ENCODE assay signal across 11 mouse cellular contexts in the genomic region with DNA sequence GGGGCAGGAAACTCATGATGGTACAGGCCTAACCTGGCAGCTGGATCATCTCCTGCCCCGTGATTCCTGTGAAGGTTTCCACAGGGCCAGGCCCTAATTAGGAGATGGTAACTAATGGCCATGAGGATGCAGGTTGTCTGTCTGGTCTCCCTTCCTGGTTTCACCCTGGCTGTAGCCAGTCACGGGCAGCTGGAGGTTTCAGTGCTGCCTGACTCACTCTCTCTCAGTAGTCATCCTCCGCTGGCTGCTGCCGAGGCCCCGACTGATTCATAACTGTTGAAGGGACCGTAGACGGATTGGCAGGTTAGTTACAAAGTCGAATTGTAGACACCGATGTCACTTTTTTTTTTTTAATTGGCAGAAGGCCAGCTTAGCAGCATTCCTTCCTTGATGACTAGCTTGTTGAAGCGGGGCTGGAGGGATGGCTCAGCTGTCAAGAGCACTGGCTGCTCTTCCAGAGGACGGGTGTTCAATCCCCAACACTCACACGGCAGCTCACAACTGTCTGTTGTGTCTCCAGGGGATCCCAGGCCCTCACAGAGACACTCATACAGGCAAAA. TPM values are rescaled to one million over a fixed set of nuclear protein-coding genes. Genes with fewer than 3 reads are reported as not detected.
DNase-seq lines count a peak whose midpoint lies in the region; ATAC-seq and TF ChIP-seq lines count a peak whose summit lies in the region.
"Had no signal": no experiment of that assay in that cellular context is flagged by ENCODE, and none has a peak within 500 bp of the region (broad histone marks: within the 10 kb centered on the region; RNA-seq: fewer than 3 reads in every experiment).

No protein-coding gene starts in this region.

- no peaks in the 10 kb centered on the region for H3K79me3 ChIP-seq in C2C12 (ENCODE audit: low read depth)

- H3K79me2 ChIP-seq in C2C12 (ENCODE audit: control insufficient read depth, insufficient read depth) = no peaks in the 10 kb centered on the region

- no peak for TF ChIP-seq CTCF in C2C12 (IDR thresholded peaks at IDR 0.05; ENCODE audit: control insufficient read depth, insufficient read depth, insufficient read length)
- TF ChIP-seq CTCF in heart, postnatal 0 days (IDR thresholded peaks at IDR 0.05; ENCODE audit: low read depth) = no peak

- H3K9me3 ChIP-seq in forebrain, embryonic 14.5 days (replicated peaks; ENCODE audit: control insufficient read depth, low read length) = no peaks in the 10 kb centered on the region
- H3K9me3 ChIP-seq in forebrain, embryonic 12.5 days = no peaks in the 10 kb centered on the region
- no peaks in the 10 kb centered on the region for H3K9me3 ChIP-seq in heart, postnatal 0 days (replicated peaks; ENCODE audit: control insufficient read depth, low read length)
- H3K9me3 ChIP-seq: neural tube, embryonic 13.5 days had no signal

- DNase-seq in forebrain, embryonic 14.5 days (ENCODE audit: low spot score) = peak; percentile 8
- peak; percentile 9 for DNase-seq in kidney, postnatal 14 days
- no peak for DNase-seq in kidney, adult 18-20 months
- no peak for DNase-seq in heart, postnatal 0 days (ENCODE audit: low spot score)
- DNase-seq in urinary bladder, adult 18-20 months (ENCODE audit: low spot score in 2 of 2) = no peak
- DNase-seq in thymus, postnatal 14 days = no peak

- H3K4me3 ChIP-seq in forebrain, embryonic 14.5 days (ENCODE audit: low read depth, low read length) = no peak overlapping the region
- no peak overlapping the region for H3K4me3 ChIP-seq in forebrain, embryonic 12.5 days (replicated peaks)
- no peak overlapping the region for H3K4me3 ChIP-seq in C2C12 (ENCODE audit: insufficient read depth, poor library complexity, severe bottlenecking)
- no peak overlapping the region for H3K4me3 ChIP-seq in heart, postnatal 0 days (ENCODE audit: low read depth, low read length)
- H3K4me3 ChIP-seq: heart, adult 2 months; neural tube, embryonic 13.5 days had no signal

- H3K4me1 ChIP-seq in forebrain, embryonic 14.5 days (ENCODE audit: control insufficient read depth, insufficient read depth, low read length) = no peaks in the 10 kb centered on the region
- no peaks in the 10 kb centered on the region for H3K4me1 ChIP-seq in forebrain, embryonic 12.5 days
- H3K4me1 ChIP-seq in heart, postnatal 0 days (ENCODE audit: control insufficient read depth, insufficient read depth) = peaks cover 7% of the 10 kb centered on the region

- TF ChIP-seq EP300 in heart, postnatal 0 days (IDR thresholded peaks at IDR 0.05; ENCODE audit: low read depth) = no peak

- H3K4me2 ChIP-seq in forebrain, embryonic 14.5 days (ENCODE audit: low read length) = no peak overlapping the region
- H3K4me2 ChIP-seq in forebrain, embryonic 12.5 days = no peak overlapping the region
- H3K4me2 ChIP-seq in heart, postnatal 0 days (ENCODE audit: low read depth, low read length) = no peak overlapping the region
- H3K4me2 ChIP-seq: neural tube, embryonic 13.5 days had no signal

- no peak overlapping the region for H3K9ac ChIP-seq in forebrain, embryonic 14.5 days (ENCODE audit: low read length)
- H3K9ac ChIP-seq in forebrain, embryonic 12.5 days = no peak overlapping the region
- H3K9ac ChIP-seq in heart, postnatal 0 days (replicated peaks; ENCODE audit: low read depth, low read length) = no peak overlapping the region
- H3K9ac ChIP-seq: forebrain, postnatal 0 days; neural tube, embryonic 13.5 days had no signal

- no peaks in the 10 kb centered on the region for H3K36me3 ChIP-seq in forebrain, embryonic 14.5 days (ENCODE audit: control insufficient read depth, insufficient read depth, low read length)
- H3K36me3 ChIP-seq in forebrain, embryonic 12.5 days (replicated peaks) = no peaks in the 10 kb centered on the region
- no peaks in the 10 kb centered on the region for H3K36me3 ChIP-seq in C2C12 (ENCODE audit: control insufficient read depth, insufficient read depth)
- H3K36me3 ChIP-seq in heart, postnatal 0 days (replicated peaks; ENCODE audit: control insufficient read depth, insufficient read depth, low read length) = 0 out of 2 replicates have a peak, but pooled peaks cover 8% of the 10 kb centered on the region

- H3ac ChIP-seq in C2C12 (ENCODE audit: control insufficient read depth, insufficient read length, low read depth) = peak overlapping the region; percentile 45

- H3K27me3 ChIP-seq in forebrain, embryonic 14.5 days (replicated peaks; ENCODE audit: control insufficient read depth, insufficient read depth, low read length) = no peaks in the 10 kb centered on the region
- H3K27me3 ChIP-seq in forebrain, embryonic 12.5 days = no peaks in the 10 kb centered on the region
- no peaks in the 10 kb centered on the region for H3K27me3 ChIP-seq in C2C12 (ENCODE audit: control insufficient read depth, insufficient read depth, insufficient read length)
- H3K27me3 ChIP-seq in heart, postnatal 0 days (ENCODE audit: control insufficient read depth, insufficient read depth, low read length) = no peaks in the 10 kb centered on the region
- H3K27me3 ChIP-seq: neural tube, embryonic 13.5 days had no signal

- WGBS in forebrain, embryonic 14.5 days = 80% methylated on average over 12 of the region's 12 CpGs
- 84% methylated on average over 12 of the region's 12 CpGs for WGBS in forebrain, embryonic 12.5 days
- WGBS in heart, postnatal 0 days = 38% methylated on average over 12 of the region's 12 CpGs

- H3K27ac ChIP-seq in forebrain, embryonic 14.5 days (ENCODE audit: low read depth, low read length) = no peak overlapping the region
- no peak overlapping the region for H3K27ac ChIP-seq in forebrain, embryonic 12.5 days
- peak overlapping the region; percentile 46 for H3K27ac ChIP-seq in heart, postnatal 0 days (ENCODE audit: low read depth)
- H3K27ac ChIP-seq: neural tube, embryonic 13.5 days had no signal

- no peak; the same call in 1 of the 2 replicates for ATAC-seq in forebrain, embryonic 14.5 days
- ATAC-seq in forebrain, embryonic 12.5 days (ENCODE audit: low FRiP score) = no peak
- ATAC-seq in heart, postnatal 0 days (ENCODE audit: insufficient read depth, low read depth) = 0 out of 2 replicates have a peak, but pooled peaks have one; percentile 1

TF ChIP-seq in C2C12, 6 proteins besides CTCF, POLR2A, EP300 and RAD21:
- TF ChIP-seq USF1 (IDR thresholded peaks at IDR 0.05; ENCODE audit: low read depth) = no peak
- TF ChIP-seq CEBPB (IDR thresholded peaks at IDR 0.05; ENCODE audit: low read depth) = no peak
- TF ChIP-seq MAX (IDR thresholded peaks at IDR 0.05) = no peak
- TF ChIP-seq MYOD1 (IDR thresholded peaks at IDR 0.05; ENCODE audit: control insufficient read depth, insufficient read length, low read depth) = no peak
- no peak for TF ChIP-seq MYOG (IDR thresholded peaks at IDR 0.05; ENCODE audit: control insufficient read depth, extremely low read depth, insufficient read length)
- TF ChIP-seq FOSL1 (IDR thresholded peaks at IDR 0.05; ENCODE audit: insufficient read depth, low read length, poor library complexity, severe bottlenecking) = peak; percentile 32

RNA-seq across cellular contexts. Expression of gene Nr2c1, which starts 31.0 kb away (rescaled TPM):
- 7.6 and 8.0 TPM in 2 replicates for polyA plus RNA-seq in forebrain, embryonic 14.5 days (2014; fragmentation: Nextera tagmentation; extraction: Ambion mirVana)
- 11.9 and 12.1 TPM in 2 replicates for polyA plus RNA-seq in forebrain, embryonic 12.5 days (2016; fragmentation: Nextera tagmentation; extraction: Ambion mirVana)
- polyA plus RNA-seq in C2C12 (2012; fragmentation: generic; extraction: Trizol) = 5.2 TPM
- 4.8 and 11.7 TPM in 2 replicates for total RNA-seq in heart, postnatal 0 days (2014; rRNA removed; ENCODE audit: low replicate concordance)
- 5.2 and 5.3 TPM in 2 replicates for polyA plus RNA-seq in heart, postnatal 0 days (2015; fragmentation: Nextera tagmentation; extraction: Ambion mirVana)

Comparison
In these comparisons a context has a peak if more than half of its experiments do, and no peak if none do; other contexts are left out.
1. DNase-seq: peak in forebrain, embryonic 14.5 days (single experiment) and kidney, postnatal 14 days (single experiment); none in kidney, adult 18-20 months (single experiment), heart, postnatal 0 days (single experiment), urinary bladder, adult 18-20 months (0 of 2) and thymus, postnatal 14 days (single experiment).